Mouse (Mus musculus) embryonic facial prominence, embryonic 13.5 days (tissue): Measurements from ENCODE around the gene Ctbs. TPM values are rescaled to one million over a fixed set of nuclear protein-coding genes. Genes with fewer than 3 reads are reported as not detected.
"Not testable (repeated sequence)": the region's sequence is repeated elsewhere in the genome, so short reads cannot be mapped to it uniquely, and the experiment has no call there.

ENCODE experiments used
- ATAC-seq: fragments of 200-750 bp; cut with Nextera tagmentation; 2 replicates; pipeline ENCODE4 v1.8.0; 2017; ENCODE audit warnings: low read depth; ENCODE audit not compliant: insufficient number of reproducible peaks, insufficient read depth, low FRiP score, low TSS enrichment
- H3K27ac ChIP-seq: fragments of 300-500 bp; sonication (generic); 2 replicates; pipeline ENCODE4 v1.5.1; 2015; ENCODE audit warnings: moderate library complexity, mild to moderate bottlenecking, inconsistent platforms
- H3K27me3 ChIP-seq: fragments of 300-500 bp; sonication (generic); 2 replicates; pipeline ENCODE4 v1.6.1; 2015; ENCODE audit warnings: mild to moderate bottlenecking, inconsistent platforms
- H3K36me3 ChIP-seq: fragments of 300-500 bp; sonication (generic); 2 replicates; pipeline ENCODE4 v1.6.1; 2015; ENCODE audit warnings: mild to moderate bottlenecking, inconsistent platforms
- H3K4me1 ChIP-seq: fragments of 300-500 bp; sonication (generic); 2 replicates; pipeline ENCODE4 v1.6.1; 2015; ENCODE audit warnings: inconsistent platforms
- H3K4me2 ChIP-seq: fragments of 300-500 bp; sonication (generic); 2 replicates; pipeline ENCODE4 v1.6.1; 2015; ENCODE audit warnings: moderate library complexity, mild to moderate bottlenecking, inconsistent platforms
- H3K4me3 ChIP-seq: fragments of 300-500 bp; sonication (generic); 2 replicates; pipeline ENCODE4 v1.5.1; 2015; ENCODE audit warnings: mild to moderate bottlenecking, inconsistent platforms
- H3K9ac ChIP-seq: fragments of 300-500 bp; sonication (generic); 2 replicates; pipeline ENCODE4 v1.6.1; 2015; ENCODE audit warnings: mild to moderate bottlenecking, inconsistent platforms
- H3K9me3 ChIP-seq: fragments of 300-500 bp; sonication (generic); 2 replicates; pipeline ENCODE4 v1.6.1; 2016; ENCODE audit warnings: inconsistent platforms
- WGBS: fragments of 180-500 bp; shearing (Covaris S2); methylation state at CpG from one replicate; pipeline ENCODE4 v1.1.7; 2015; ENCODE audit warnings: mixed read lengths; 5-methylcytosine and 5-hydroxymethylcytosine counted together
- polyA plus RNA-seq: library from polyadenylated mRNA; unstranded; fragments of >200 nt; fragmentation: Nextera tagmentation; extraction: Ambion mirVana; gene quantifications from 2 replicates; pipeline ENCODE4 v1.2.1, GENCODE M21; 2015

The Ctbs gene
- polyA plus RNA-seq, 1 experiment from 2014 or later = 9.6 TPM

- ATAC-seq = no peak
- H3K27me3 ChIP-seq = no peaks in the 10 kb centered on the region
- 83% methylated on average over 4 of the region's 4 CpGs for WGBS
Observed at GRCm38 (mm10) chr3:146413992-146414391, 35.6 kb upstream of the Ctbs start.

DNA sequence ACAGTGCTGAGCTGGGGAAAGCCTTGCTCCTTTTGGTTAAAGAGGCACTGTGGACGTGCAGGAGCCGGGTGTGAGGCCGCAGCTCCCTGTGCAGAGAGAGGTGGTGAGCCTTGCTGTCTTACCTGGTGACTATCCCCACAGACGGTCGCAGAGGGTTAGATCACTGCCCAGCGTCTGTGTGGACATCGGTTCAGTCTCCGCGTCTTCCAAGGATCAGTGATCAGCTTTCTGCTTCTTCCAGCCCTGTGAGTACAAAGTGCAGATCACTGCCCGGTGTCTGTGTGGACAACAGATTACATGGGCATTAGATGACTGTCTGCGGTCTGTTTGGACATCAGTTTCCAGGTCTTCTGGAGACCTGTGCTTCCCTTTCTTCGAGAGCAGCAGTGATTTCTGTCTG is 35.0 kb upstream of the Ctbs start:
- no peak for ATAC-seq
- WGBS = 93% methylated on average over 12 of the region's 12 CpGs

More at GRCm38 (mm10) chr3:146413992-146414391, 35.6 kb upstream of the Ctbs start:
- H3K36me3 ChIP-seq = peaks cover 15% of the 10 kb centered on the region
- 0 out of 2 replicates have a peak, but pooled peaks cover 5% of the 10 kb centered on the region for H3K4me1 ChIP-seq
- no peak overlapping the region for H3K9ac ChIP-seq
- H3K4me3 ChIP-seq = no peak overlapping the region
- H3K4me2 ChIP-seq = no peak overlapping the region
- no peaks in the 10 kb centered on the region for H3K9me3 ChIP-seq
- H3K27ac ChIP-seq = no peak overlapping the region

GRCm38 (mm10) chr3:146417873-146418272 is 31.7 kb upstream of the Ctbs start:
- H3K9ac ChIP-seq = no peak overlapping the region
- no peak overlapping the region for H3K4me3 ChIP-seq
- 94% methylated on average over 8 of the region's 8 CpGs for WGBS
- ATAC-seq = no peak
- no peaks in the 10 kb centered on the region for H3K9me3 ChIP-seq
- H3K4me1 ChIP-seq = no peaks in the 10 kb centered on the region
- no peaks in the 10 kb centered on the region for H3K27me3 ChIP-seq
- no peak overlapping the region for H3K4me2 ChIP-seq
- H3K27ac ChIP-seq = no peak overlapping the region
- peaks cover 34% of the 10 kb centered on the region for H3K36me3 ChIP-seq

More for the DNA sequence above, 35.0 kb upstream of the Ctbs start:
- Histone ChIP-seq H3K9ac (no peak overlapping the region), H3K4me2 (no peak overlapping the region), H3K4me3 (no peak overlapping the region), H3K9me3 (no peaks in the 10 kb centered on the region), H3K36me3 (peaks cover 20% of the 10 kb centered on the region), H3K4me1 (0 out of 2 replicates have a peak, but pooled peaks cover 5% of the 10 kb centered on the region), H3K27me3 (no peaks in the 10 kb centered on the region), H3K27ac (no peak overlapping the region)

GRCm38 (mm10) chr3:146418901-146419300 is 30.7 kb upstream of the Ctbs start:
- H3K4me1 ChIP-seq = no peaks in the 10 kb centered on the region
- ATAC-seq = no peak
- no peaks in the 10 kb centered on the region for H3K27me3 ChIP-seq
- no peak overlapping the region for H3K4me2 ChIP-seq
- H3K9me3 ChIP-seq = no peaks in the 10 kb centered on the region
- no peak overlapping the region for H3K27ac ChIP-seq
- WGBS = 87% methylated on average over 7 of the region's 7 CpGs
- no peak overlapping the region for H3K9ac ChIP-seq
- peaks cover 44% of the 10 kb centered on the region for H3K36me3 ChIP-seq
- H3K4me3 ChIP-seq = no peak overlapping the region

DNA sequence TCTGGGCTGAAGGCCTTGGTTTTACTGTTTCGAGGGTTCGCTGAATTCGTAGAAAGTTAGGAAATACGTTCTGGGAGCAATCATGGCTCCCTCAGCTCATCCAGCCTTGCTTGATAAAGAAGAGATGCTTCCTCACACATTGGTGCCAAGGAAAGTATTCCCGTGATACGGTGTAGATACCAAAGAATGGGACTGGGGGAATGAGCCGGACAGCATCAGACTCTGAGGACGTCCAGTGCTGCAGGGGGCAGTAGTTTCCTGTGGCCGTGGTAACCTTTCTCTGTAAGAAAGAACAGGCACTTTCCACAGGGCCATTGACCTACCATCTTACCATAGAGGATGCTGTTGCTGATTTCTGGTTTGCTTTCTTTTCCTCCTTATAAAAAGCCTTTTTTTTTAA is 30.1 kb upstream of the Ctbs start:
- no peak overlapping the region for H3K27ac ChIP-seq
- no peaks in the 10 kb centered on the region for H3K27me3 ChIP-seq
- H3K9me3 ChIP-seq = no peaks in the 10 kb centered on the region
- H3K9ac ChIP-seq = no peak overlapping the region
- no peak overlapping the region for H3K4me3 ChIP-seq
- WGBS = 92% methylated on average over 9 of the region's 9 CpGs
- H3K4me1 ChIP-seq = peaks cover 3% of the 10 kb centered on the region; the same call in 1 of the 2 replicates
- ATAC-seq = no peak
- H3K36me3 ChIP-seq = peaks cover 44% of the 10 kb centered on the region
- no peak overlapping the region for H3K4me2 ChIP-seq

- WGBS = 93% methylated on average over 15 of the region's 15 CpGs
- H3K9ac ChIP-seq = no peak overlapping the region
Observed at GRCm38 (mm10) chr3:146419992-146420537, 29.5 kb upstream of the Ctbs start.

GRCm38 (mm10) chr3:146421787-146422186 is 27.8 kb upstream of the Ctbs start:
- H3K36me3 ChIP-seq = peaks cover 48% of the 10 kb centered on the region
- H3K4me3 ChIP-seq = no peak overlapping the region
- ATAC-seq = no peak
- H3K27me3 ChIP-seq = no peaks in the 10 kb centered on the region
- no peak overlapping the region for H3K4me2 ChIP-seq
- H3K9me3 ChIP-seq = no peaks in the 10 kb centered on the region
- peaks cover 4% of the 10 kb centered on the region; the same call in 1 of the 2 replicates for H3K4me1 ChIP-seq
- no peak overlapping the region for H3K27ac ChIP-seq
- no peak overlapping the region for H3K9ac ChIP-seq
- 31% methylated on average over 8 of the region's 8 CpGs for WGBS

More at GRCm38 (mm10) chr3:146419992-146420537, 29.5 kb upstream of the Ctbs start:
- no peak overlapping the region for H3K4me3 ChIP-seq
- peaks cover 44% of the 10 kb centered on the region for H3K36me3 ChIP-seq
- no peak overlapping the region for H3K4me2 ChIP-seq
- H3K9me3 ChIP-seq = no peaks in the 10 kb centered on the region
- H3K4me1 ChIP-seq = peaks cover 4% of the 10 kb centered on the region; the same call in 1 of the 2 replicates
- no peaks in the 10 kb centered on the region for H3K27me3 ChIP-seq
- no peak for ATAC-seq
- no peak overlapping the region for H3K27ac ChIP-seq

GRCm38 (mm10) chr3:146423710-146424109 is 25.9 kb upstream of the Ctbs start:
- H3K27ac ChIP-seq = no peak overlapping the region
- WGBS = 82% methylated on average over 7 of the region's 7 CpGs
- H3K4me3 ChIP-seq = no peak overlapping the region
- no peak overlapping the region for H3K4me2 ChIP-seq
- no peak for ATAC-seq
- no peak overlapping the region for H3K9ac ChIP-seq
- no peaks in the 10 kb centered on the region for H3K27me3 ChIP-seq
- peaks cover 52% of the 10 kb centered on the region for H3K36me3 ChIP-seq
- H3K9me3 ChIP-seq = no peaks in the 10 kb centered on the region
- H3K4me1 ChIP-seq = peaks cover 4% of the 10 kb centered on the region; the same call in 1 of the 2 replicates

DNA sequence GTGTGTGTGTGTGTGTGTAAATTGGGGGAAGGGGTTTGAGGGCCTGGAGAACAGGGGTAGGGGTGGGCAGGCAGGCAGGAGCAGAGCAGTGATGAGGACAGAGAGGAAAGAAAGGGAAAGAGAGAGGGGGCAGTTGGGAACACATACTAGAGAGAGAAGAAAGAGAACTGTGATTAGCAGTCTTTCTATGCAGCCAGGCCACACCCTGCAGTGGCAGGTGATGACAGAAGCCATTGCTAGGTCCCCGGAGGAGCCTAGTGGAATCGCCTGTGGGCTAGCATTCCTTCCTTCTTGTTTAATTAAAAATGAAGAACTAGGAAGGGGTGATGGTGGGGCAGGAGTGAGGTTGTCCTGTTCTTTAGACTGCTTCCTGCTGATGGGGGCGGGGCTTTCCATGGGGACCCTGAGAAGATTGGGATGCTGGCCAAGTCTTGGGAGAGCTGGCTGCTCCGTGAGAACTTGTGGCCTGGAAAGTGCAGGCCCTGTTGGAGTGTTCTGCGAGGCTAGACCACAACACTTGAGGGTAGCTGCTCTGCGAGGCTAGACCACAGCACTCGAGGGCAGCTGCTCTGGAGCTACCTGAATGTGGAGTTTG is 25.2 kb upstream of the Ctbs start:
- WGBS = 68% methylated on average over 7 of the region's 7 CpGs
- H3K4me2 ChIP-seq = no peak overlapping the region
- peaks cover 50% of the 10 kb centered on the region for H3K36me3 ChIP-seq
- H3K27ac ChIP-seq = no peak overlapping the region
- peaks cover 4% of the 10 kb centered on the region; the same call in 1 of the 2 replicates for H3K4me1 ChIP-seq
- no peak overlapping the region for H3K4me3 ChIP-seq
- no peaks in the 10 kb centered on the region for H3K9me3 ChIP-seq
- no peak overlapping the region for H3K9ac ChIP-seq
- H3K27me3 ChIP-seq = no peaks in the 10 kb centered on the region
- ATAC-seq = no peak

GRCm38 (mm10) chr3:146425902-146426301 is 23.7 kb upstream of the Ctbs start:
- 49% methylated on average over 7 of the region's 7 CpGs for WGBS
- H3K36me3 ChIP-seq = peaks cover 45% of the 10 kb centered on the region
- peaks cover 4% of the 10 kb centered on the region; the same call in 1 of the 2 replicates for H3K4me1 ChIP-seq
- H3K4me2 ChIP-seq = no peak overlapping the region
- no peak for ATAC-seq
- H3K9me3 ChIP-seq = no peaks in the 10 kb centered on the region
- H3K27me3 ChIP-seq = no peaks in the 10 kb centered on the region
- no peak overlapping the region for H3K4me3 ChIP-seq
- H3K9ac ChIP-seq = no peak overlapping the region
- H3K27ac ChIP-seq = no peak overlapping the region

DNA sequence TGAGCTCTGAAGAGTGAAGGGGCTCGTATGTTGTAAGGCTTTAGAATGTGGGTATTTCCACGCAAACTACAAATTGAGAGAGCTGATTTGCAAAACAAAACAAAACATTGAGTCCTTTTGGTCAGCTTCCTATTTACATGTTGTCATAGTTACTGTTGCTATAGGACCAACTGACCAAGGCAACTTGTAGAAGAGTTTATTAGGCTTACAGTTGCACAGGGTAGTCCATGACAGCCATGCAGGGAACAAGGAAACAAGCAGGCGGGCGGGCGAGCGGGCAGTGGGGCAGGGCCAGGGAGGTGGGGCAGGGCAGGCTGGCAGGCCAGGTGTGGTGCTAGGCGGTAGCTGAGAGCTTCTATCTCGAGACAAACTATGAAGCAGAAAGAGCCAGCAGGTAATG is 23.1 kb upstream of the Ctbs start:
- H3K4me2 ChIP-seq = no peak overlapping the region
- no peak overlapping the region for H3K9ac ChIP-seq
- H3K27ac ChIP-seq = no peak overlapping the region
- peaks cover 4% of the 10 kb centered on the region; the same call in 1 of the 2 replicates for H3K4me1 ChIP-seq
- no peak overlapping the region for H3K4me3 ChIP-seq
- no peaks in the 10 kb centered on the region for H3K27me3 ChIP-seq
- H3K36me3 ChIP-seq = peaks cover 48% of the 10 kb centered on the region
- WGBS = 93% methylated on average over 8 of the region's 8 CpGs
- H3K9me3 ChIP-seq = no peaks in the 10 kb centered on the region
- no peak for ATAC-seq

GRCm38 (mm10) chr3:146433063-146433462 is 16.5 kb upstream of the Ctbs start:
- not testable (repeated sequence) for H3K4me1 ChIP-seq, H3K27ac ChIP-seq, H3K9ac ChIP-seq, H3K9me3 ChIP-seq, ATAC-seq, H3K4me2 ChIP-seq, H3K4me3 ChIP-seq, H3K27me3 ChIP-seq
- H3K36me3 ChIP-seq = peaks cover 67% of the 10 kb centered on the region
- 90% methylated on average over 11 of the region's 11 CpGs for WGBS
